Mouse (Mus musculus) A20 (cell line): ENCODE results near the gene Slc9a3.

Source experiments
- DNase-seq: peaks from one replicate; pipeline ENCODE4 v3.0.0-alpha.2; 2011; ENCODE audit warnings: low read depth, low spot score

Slc9a3 gene

DNA sequence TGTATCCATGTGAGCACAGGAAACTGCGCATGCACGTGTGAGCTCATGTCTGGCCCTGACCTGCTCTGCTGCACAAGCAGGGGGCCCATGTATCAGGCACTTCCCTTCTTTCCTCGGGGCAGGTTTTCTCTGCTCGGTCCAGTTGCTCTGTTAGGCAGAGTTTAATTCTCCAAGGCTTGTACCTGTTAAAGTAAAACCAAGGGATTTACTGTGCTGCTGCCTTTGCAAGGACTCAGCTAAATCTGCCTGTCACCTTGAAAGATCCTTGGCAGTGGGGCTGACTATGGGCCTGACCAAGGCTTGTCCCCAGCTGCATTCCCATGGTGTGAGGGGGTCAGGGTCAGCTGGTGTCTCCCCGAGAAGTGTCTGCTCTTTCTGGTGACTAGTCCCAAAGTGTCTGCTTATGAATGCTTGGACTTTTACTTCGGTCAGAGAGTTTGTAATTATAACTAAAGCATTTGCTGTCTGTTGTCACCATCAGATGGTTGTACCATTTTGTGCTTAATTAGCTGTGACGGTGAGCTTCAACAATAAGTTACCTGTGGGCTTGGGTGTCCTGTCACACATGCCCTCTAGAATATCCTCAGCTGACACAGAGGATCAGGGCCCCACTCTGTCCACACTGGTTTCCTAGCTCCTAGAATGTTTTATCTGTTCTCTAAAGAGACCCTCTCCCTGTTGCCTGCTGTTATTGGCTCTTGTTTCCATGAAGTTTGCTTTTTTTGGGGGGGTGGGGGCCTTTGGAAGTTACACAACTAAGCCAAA is 23.0 kb downstream of the Slc9a3 start:
- DNase-seq: peak; percentile 13

DNA sequence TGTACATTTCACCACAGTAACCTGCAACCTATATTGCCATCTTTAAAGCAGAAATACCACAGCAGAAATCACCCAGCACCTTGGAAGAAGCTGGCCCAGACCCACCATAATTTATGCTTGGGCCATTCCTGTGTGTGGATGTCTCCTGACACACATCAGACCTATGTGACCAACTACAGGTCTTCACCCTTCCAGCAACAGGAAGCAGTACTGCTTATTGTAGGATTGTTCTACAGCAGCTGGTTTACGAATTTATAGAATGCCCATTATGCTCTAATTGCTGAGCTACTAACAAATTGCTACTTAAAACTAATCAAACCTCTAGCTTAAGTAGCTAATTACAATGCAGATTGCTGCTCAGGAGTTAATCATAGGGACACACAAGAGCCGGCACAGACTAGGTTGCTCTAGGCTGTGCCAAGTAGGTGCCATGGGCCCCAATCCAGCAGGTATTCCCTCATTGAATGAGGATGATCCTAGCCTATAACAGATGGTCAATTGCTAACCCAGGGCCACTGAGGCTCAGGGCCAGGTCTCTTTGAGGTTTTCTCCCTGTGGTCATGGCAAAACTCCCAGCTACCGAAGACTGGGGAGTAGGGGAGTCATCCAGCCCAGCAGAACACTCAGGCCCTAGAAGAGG is 24.8 kb downstream of the Slc9a3 start:
- DNase-seq: no peak

DNA sequence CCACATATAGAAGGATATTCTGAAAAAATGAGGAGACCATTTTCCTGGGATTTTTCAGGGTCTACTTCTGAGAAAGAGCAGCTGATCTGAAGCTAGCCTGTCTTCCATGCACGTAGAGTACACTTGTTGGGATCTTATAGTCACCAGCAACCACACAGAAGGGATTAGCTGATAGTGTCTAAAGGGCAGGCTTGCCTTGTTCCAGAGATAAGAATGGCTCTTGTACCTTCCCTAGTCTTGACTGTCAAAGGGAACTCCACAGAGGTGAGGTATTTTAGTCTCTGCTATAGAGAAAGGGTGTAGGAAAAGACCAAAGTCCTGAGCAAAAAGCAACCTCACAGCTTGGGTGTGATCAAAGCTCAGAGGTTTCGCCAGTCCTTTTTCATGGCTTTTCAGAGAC is 26.1 kb downstream of the Slc9a3 start:
- DNase-seq: no peak

DNA sequence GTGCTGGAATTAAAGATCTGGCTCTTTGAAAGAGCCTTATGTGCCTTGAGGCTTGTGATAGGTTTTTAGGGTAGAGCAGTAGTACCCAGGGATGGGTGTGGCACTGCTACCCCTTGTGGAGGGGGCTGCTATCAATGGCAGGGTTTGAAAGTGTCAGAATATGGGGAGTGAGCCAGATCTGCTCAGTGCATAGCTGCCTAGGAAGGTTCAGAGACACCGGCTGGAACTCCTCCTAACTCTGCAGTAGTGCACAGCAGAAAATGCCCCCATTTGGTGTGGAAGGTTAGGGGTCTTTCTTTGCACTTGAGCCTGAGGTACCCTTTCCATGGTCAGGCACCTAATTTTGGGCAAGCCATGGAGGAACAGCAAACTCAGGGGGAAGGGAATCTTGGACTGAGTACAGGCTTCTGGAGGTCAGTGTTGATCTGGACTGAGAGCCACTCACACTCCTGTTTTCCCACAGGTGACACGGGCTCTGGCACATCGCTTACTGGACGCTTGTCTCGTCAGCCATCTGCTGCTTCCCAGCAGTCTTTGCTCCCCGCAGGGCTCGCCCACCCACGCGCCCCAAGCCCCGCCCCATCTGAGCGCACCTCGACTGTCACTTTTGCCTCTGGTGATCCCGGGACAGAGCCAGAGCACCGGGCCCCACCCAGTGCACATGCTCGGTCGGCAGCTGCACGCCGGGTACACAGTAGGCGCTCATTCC is 45.2 kb downstream of the Slc9a3 start:
- DNase-seq: peak; percentile 36

DNA sequence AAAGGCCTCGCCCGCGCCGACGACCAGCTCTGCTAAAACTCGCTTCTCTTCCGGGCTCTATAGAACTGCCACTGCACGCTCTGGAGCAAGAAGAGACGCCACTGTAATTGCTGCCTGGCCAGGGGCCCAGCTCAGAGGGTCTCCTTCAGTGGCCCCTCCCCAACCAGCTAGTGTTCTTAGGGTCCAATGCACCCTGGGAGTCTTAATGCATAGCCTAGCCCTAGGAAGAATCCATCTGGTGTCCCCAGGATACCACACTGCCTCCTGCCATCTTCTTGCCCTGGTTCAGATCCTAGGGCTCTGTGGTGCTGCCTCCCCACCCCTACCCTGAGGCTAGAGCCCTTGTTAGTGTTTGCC is 45.8 kb downstream of the Slc9a3 start:
- no peak for DNase-seq

DNA sequence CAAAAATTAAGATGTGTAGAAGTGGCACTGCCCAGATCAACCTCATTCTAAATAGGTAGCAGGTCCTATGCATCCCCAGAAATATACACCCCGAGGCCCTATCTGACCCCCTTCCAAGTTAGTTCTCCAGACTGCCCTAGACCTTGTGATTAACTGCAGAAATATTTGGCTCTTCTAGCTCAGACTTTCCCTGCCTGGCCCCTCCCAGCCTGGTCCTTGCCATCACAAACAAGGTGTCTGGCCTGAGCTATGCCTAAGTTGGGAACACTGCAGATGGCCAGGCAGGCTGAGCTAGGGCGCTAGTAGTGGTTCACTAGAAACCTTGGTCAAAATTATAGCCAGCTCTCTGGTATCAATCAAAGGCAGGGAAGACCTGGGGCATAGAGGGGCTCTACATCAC is 46.2 kb downstream of the Slc9a3 start:
- no peak for DNase-seq

DNA sequence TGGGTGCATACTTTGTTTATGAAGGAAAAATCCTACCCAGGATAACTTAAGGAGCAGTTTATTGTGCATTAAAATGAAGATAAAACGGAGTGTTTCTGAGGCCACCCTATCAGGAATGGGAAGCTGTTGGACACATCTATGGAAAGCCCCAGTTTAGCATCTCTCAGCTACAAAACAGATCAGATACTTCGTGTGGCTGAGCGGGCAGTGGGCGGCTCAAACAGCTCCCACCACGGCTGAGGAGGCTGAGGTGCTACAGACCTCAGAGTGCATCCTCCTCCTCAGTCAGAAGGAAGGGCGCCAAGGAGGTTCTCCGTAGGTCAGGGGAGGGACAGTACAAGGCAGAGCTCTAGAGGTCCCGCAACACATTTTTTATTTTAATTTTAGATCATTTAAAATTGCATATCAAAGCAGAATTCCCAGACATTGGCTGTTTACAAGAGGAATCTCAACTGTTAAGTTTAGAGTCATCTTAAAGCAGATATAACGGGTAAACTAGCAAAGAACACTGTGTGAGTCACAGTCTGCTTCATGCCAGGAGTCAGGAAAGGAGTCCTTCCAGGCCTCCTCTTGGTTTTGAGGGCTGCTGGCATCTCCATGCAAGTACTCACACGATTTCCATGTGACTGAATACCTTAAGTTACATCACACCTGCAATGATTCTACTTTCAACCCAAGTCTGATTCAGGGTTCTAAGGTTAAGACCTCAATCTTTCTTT is 48.3 kb downstream of the Slc9a3 start:
- DNase-seq: no peak

DNA sequence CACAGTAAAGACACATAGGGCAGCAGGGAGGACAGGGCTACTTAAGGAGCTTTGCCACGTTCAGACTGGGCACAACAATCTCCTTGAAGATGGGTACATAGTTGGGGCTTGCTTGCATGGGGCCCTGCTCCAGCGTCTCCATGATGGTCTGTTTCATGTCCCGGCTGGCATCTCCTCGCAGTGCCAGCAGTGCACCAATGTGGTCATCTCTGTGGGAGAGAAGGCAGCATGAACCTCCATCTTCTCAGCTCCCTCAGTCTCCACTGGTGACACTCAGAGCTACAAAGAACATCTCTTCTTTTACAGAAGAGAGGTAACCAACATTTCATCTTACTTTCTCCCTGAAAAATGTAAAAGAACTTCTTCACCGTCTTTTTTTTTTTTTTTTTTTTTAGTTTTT is 50.8 kb downstream of the Slc9a3 start:
- DNase-seq: no peak

DNA sequence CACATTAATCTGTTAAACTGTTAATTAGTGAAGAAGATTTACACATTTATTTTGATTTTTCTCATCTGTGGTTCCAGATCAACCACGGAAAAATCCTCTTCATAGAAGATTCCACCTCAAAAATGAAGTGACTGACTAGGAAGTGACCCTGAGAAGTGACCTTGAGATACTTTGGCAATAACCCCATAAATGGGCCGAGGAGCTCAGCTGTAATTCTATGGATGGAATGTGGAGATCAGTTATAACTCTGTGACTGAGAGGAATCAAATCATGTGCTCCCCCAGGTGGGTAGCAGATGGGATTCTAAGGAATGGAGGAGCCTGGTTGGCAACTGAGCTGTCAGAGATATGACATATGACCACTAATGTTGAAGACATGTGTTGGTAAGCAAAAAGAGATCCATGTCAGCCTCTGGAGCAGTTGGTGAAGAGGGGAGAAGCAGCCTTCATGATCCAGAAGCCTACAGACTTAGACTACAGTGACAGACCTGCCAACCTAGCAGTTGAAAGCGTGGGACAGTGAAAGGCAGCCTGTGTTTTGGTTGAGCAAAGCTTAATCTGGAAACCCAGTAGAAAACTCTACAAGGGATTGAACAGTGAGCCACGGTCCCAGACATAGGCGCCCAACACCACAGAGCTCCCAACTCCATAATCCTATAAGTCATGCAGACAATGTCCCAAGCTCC is 61.9 kb downstream of the Slc9a3 start:
- DNase-seq: no peak

DNA sequence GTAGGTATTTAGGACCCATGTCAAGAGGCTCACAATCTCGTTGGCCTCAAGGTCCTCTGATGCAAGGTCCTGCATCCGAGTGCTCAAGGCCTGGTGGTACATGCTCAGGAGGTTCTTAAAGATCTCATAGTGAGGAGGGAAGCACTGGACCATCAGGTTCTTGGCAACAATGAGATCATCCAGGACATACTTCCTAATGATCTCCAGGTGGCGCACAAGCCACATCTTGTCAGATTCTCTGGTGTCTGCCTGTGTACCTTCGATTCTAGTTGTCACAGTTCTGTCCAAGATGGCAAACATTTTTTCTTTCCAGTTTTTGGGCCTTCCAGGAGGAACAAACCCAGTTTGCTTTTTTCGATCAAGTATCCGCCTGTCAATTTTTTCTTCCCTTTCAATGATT is 71.4 kb downstream of the Slc9a3 start:
- peak; percentile 40 for DNase-seq

DNA sequence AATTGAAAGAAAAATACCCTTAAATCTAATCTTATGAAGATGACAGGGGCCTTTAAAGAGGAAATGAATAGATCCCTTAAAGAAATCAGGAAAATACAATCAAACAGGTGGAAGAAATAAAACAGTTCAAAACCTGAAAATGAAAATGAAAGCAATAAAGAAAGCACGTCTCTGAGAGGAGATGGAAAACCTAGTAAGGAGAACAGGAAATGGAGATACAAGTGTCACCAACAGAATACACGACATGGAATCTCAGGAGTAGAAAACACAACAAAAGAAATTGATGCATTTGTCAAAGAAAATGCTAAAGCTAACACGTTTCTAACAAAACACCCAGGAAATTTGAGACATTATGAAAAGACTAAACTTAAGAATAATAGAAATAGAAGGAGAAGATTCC is 75.2 kb downstream of the Slc9a3 start:
- DNase-seq: no peak

DNA sequence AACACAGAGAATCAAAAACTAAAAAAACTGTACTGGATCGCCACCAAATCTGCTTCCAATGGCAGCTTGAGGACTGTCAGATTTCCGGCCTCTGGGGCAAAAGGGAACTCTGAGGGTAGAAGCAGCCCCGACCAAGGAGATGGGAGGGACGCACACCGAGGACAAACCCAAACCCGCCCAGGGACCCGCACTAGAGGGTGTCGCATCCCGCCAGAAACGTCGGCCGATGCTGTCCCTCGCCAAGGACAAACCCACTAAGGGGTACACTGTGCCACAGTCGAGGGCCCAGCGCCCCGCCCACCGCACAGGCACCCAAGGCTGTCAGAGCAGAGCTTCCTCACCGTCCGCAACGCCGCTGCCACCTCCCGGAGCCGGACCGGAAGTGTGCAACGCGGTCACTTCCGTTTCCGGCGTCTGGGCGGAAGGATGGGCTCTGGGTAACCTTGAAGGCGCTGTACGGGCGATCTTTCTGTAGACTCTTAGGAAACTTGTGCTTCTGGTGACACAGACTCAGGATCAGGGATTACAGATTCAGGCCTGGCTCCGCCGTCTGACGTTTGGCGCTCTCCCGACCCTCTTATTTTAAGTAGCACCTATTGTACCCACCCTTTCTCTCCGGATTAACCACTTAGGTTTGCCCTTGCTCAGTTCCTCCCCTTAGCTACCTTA is 87.2 kb downstream of the Slc9a3 start, which contains the start of gene Exoc3:
TSS of gene Exoc3 (minus strand) at position 416 of the 669 bp plus-strand sequence.
- peak; percentile 96 for DNase-seq

DNA sequence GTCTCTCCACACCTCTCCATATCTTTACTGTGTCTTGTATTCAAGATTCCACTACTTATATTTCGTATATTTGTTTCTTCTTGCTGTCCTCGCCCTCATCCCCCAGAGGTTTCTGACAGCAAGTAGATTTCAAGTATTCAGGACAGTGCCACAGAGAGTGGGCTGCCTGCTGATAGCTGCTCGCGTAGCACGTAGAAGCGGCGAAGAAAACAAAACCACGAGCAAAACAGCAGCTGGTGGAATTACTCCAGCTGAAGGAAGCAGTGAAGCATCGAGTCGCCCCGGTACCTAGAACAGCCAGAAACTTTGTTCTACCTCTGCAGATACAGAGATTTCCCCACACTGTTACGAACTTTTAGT is 87.7 kb downstream of the Slc9a3 start:
- DNase-seq: no peak

DNA sequence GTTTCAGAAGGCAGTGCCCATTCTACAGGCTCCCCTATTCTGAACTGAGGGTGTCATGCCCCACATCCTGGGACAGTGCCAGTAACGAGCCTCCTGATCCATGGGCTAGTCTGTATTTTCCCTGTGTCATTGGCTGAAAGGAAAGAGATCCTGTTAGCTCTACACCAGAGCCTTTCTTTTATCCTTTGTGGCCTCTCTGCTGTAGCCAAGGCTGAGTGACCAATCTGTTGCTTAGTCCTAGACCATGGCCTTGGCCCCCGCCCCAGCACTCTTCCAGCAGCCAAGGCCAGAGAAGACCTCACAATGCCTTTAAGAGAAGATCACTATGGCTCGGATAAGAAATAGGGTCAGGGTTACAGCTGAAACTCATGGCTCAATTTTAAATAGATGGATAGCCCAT is 97.2 kb downstream of the Slc9a3 start:
- DNase-seq: no peak
